Mouse (Mus musculus) adrenal gland, postnatal 36 days (tissue): ENCODE measurements around the gene Tmx4. TPM values are rescaled to one million over a fixed set of nuclear protein-coding genes. Genes with fewer than 3 reads are reported as not detected.
A peak's percentile ranks its signal among the peaks of the same experiment; 100 is the strongest.
"Not testable (repeated sequence)": the region's sequence is repeated elsewhere in the genome, so short reads cannot be mapped to it uniquely, and the experiment has no call there.

Experiments used
- DNase-seq, 2 experiments: peaks; one replicate each; pipeline ENCODE4 v3.0.0; 2021; ENCODE audit warnings: mixed read lengths in 1 of 2
- long read RNA-seq, 2 experiments: library from polyadenylated mRNA; stranded (forward); transcript quantifications; one replicate each; pipeline ENCODE4 v2.0.0; 2021; ENCODE audit warnings: borderline sequencing depth in 2 of 2
- total RNA-seq, 2 experiments: library from RNA; stranded (reverse); gene quantifications; 2 replicates each; pipeline ENCODE4 v1.2.3; 2021

The Tmx4 gene
- 10 to 100 TPM; 34.3 to 42.4 TPM for total RNA-seq
- long read RNA-seq, experiment 1, full-length matches to known transcripts, result 16 of 20 reads
- long read RNA-seq, experiment 1, partial matches to known transcripts, result 0 of 20 reads
- long read RNA-seq, experiment 1, other reads (novel, unspliced or antisense), result 4 of 20 reads
- long read RNA-seq, experiment 2, full-length matches to known transcripts, result 7 of 9 reads
- long read RNA-seq, experiment 2, partial matches to known transcripts, result 0 of 9 reads
- long read RNA-seq, experiment 2, other reads (novel, unspliced or antisense), result 2 of 9 reads

DNA sequence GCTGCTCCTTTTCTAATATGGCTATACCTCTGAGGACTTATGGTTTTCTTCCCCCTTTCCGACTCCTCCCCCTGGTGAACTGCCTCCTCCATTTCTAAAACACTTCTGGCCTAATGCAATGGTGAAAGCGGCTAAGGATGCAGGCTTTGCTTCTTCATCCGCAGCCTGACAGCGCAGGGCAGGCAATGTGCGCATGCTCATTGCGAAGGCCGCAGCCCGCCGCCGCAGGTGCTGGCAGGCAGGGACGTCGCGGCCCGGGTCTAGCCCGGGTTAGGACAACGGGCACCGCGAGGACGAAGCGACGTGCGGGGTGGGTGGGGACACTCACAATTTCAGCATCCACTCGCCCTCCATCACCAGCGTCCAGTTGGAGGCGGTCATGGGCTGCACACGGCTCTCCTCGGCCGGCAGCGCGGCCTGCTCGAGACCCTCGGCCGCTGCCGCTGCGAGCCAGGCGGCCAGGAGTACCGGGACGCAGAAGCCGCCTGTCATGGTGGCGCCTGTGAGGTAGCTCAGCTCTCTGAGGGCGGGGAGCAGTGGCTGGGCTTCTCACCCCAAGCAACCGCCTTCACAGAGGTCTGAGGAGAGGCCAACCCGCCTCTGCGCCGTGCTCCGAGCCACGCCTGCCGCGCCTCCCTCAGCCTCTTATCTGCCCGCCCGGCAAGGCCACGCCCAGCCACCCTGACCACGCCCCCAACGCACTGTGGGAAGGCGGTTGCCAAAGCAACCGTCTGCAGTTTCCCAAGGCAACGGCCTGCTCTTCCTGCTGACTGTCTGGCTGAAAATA is at the start of gene Tmx4:
Gene Tmx4 (minus strand): TSS at position 632 of the 787 bp plus-strand sequence.
- peak; percentile 100 for DNase-seq

DNA sequence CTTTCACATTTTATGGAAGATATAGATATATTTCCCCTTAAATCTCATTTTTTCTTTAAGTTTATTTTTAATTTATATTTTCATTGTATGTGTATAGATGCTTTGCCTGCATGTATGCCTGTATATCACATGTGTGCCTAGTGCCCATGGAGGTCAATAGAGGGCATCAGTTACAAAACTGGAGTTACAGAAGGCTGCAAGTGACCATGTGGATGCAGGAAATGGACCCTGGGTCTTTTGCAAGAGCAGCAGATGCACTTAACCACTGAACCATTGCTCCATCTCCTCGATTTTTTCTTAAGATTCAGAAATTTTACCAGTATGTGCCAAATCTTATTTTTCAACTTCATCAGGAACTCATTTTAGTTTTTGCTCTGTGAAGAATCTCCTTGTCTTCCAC is 48.2 kb upstream of the Tmx4 start:
- no peak for DNase-seq

DNA sequence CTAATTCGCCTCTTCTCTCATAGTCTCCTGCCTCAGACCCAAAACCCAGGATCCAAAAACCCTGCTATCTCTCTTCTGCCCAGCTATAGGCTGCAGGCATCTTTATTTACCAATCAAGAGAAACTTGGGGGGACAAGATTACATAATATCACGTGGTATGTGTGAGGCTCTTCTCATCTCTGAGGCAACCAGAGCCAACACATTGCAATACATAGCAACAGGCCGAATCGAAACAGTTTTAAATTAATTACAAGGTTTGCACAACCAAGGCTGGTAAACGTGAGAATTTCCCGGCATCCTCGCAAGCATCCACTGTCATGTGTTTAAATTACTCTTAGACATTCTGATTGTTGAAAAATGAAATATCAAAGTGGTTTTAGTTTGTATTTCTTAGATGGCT is 47.1 kb upstream of the Tmx4 start:
- DNase-seq, result no peak

DNA sequence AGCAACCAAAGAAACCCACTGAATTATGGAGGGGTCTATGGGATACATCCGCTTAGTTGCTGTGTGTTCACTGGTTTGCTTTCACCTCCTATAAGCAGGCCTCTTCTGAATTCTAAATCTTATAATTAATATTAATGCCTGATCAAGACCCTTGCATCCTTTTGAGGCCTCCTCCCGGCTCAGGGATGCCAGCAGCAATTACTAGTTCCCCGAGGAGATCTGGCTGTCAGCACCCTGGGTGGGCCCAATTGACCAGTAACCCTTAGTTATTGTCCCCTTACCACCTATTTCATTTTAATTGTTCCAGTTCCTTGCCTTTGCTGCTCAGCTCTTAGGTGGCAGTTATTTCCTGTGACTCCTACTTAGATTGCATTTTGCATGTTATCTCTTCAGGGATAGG is 38.4 kb upstream of the Tmx4 start:
- DNase-seq, result no peak

DNA sequence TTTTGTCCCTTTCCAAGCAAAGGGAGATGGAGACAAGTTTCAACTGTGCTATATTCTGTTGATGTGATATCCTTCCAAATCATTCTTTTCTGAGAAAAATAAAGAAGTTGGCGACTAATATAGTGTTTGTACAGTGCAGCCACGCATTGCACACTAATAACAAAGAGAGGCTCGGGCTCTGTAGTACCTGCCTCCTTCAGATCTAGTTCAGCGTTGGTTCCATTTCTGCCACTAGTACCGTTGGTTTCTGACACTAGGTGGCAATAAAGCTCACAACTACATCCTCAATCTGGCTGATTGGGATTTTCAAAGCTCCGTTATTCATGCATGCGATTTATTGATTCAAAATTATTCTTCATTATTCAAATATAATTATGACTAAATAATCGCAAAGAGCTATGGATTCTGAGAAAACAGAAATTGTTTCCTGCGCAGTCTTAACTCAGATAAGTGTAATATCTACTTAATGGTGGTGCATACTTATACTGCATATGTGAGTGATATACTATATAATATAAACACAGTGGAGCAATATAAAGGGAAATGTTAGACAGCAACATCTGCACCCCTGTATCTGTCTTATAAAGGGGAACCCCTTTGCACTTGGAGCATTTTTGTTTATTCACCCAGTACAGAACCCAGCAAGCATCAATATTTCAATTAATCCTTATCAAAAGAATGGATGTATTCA is 37.5 kb upstream of the Tmx4 start:
- DNase-seq, result peak; percentile 5 to 29

DNA sequence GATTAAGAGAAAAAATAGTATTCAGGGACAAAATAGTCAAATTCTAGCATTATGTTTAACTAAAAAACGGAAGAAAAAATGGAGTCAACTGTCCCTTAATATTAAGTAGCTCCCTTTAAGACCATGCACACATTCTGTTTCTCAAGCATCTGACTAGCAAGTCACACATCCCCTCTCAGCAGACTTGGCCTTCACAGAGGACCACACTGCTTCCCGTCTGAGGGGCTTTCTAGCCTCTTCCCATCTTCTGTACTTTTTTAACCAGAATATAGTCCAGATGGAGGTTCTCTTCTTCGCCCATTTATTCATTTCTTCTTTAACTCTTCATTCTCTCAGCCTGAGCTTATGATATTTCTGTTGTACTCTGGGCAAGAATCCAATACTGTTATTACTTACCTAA is 35.6 kb upstream of the Tmx4 start:
- no peak for DNase-seq

DNA sequence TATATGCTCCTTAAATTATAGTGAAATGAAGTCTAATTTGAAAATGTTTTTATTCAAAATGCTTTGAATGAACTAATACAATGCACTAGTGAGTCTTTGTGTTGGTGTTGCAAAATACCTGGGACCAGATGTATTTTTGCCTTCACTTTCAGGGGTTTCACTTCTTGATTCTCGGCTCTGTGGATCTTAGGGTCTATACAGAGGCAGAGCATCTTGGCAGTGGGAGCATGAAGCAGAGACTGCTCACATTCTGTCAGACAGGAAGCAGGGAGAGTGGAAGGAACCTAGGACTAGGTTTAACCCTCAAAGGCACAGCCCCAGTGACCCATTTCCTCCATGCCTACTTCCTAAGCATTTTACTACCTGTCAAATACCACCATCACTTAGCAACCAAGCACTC is 31.5 kb upstream of the Tmx4 start:
- no peak for DNase-seq

DNA sequence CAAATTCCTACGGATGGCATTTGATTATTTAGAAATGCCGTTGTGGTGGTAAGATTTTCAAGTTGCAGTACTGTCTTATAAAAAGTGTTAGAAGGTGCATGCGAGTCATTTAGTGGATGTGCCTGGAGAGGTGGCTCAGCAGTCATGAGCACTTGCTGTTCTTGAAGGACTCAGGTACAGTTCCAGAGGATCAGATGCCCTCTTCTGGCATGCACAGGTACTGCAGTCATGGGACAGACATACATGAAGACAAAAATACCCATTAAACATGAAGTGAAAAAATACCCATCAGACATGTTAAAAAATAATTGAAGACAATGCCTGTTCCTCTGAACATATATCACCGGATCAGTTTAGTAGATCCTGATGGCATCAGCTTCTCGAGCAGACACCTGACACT is 29.7 kb upstream of the Tmx4 start:
- DNase-seq, result peak; percentile 31 to 50

DNA sequence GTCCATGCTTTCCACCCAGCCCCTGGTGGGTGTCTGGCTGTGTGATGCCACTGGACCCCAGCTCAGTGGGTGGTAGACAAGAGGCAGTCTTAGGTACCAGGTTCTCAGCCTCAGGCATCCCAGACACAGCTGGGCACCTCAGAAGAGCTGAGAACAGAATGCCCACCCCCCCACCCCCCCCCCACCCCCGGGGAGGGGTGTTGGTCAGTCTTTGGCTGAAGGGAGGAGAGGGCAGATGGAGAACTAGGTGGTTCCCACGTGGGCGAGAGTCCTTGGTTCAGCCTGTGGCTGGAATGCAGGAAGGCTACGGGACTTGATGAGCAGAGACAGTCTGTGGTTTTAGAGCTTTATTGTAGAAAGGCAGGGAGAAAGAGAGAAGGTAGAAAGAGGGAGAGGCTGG is 12.5 kb upstream of the Tmx4 start:
- DNase-seq, result no peak

DNA sequence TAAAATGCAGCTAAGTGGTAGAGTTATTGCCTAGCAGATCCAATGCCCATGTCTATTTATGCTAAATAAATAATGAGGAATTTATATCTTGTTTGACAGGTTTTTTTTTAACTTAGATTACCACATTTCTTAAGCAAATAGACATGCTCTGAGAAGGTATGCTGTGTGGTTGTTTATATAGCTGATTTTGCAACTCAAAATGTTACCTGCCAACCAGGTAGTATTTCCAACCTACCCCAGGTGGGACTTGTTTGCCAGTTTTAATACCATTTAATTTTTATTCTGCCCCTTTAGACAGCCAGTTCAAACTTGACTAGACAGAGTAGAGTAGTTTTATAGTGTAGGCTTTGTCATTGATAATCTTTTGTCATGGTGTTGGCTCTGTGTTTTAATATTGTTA is 10.7 kb upstream of the Tmx4 start:
- DNase-seq, result no peak

DNA sequence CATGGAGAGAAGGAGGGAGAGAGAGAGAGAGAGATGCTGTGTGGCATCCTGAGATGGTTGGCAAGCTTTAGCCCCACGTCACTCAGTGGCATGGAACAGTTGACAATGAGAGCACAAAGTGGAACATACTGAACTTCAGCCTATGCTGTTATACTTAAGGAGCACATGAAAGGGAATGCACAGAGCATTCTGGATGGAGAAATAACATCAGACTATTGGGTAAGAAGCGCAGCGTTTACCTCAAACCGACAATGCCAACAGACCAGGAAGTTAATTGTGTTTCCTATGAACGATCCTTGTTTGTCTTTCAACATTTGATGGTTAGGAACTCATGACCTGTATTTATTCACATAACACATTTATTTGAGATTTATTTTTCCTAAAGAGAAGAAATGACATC is 8.8 kb upstream of the Tmx4 start:
- no peak for DNase-seq

DNA sequence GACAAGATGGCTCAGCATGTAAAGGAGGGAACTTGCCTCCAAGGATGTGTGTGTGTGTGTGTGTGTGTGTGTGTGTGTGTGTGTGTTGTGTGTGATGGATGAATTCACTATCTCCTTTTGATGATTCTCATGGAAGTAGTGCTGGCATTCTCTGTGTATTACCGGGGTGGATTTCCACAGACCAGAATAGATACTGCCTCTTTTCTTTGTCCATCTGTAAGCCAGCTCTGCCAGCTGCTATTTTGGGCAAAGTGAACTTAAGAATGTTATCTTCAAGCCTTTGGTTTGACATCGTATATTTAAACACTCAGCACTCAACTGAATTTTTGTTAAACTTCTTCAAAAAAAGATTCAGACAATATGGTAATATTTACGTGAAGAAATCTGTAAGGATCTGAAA is 5.1 kb upstream of the Tmx4 start:
- no peak for DNase-seq

DNA sequence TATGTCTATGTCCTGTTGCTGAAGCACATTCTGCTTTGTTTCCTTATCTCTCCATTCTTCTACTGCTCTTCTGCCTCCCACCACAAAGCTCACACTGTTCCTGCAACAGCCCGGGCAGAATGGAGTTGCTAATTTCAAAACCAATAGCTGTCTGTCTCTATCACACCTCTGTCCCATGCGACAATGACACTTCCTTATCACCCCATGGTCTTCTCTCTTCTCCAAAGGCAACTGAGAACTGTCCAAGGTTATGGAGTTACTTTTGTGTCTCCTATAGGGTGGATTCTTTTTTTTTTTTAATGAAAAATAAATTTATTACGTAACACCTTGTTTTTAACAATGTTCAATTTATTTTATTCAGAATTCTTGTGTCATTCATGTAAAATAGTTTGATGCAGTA is 1.8 kb upstream of the Tmx4 start:
- no peak for DNase-seq

DNA sequence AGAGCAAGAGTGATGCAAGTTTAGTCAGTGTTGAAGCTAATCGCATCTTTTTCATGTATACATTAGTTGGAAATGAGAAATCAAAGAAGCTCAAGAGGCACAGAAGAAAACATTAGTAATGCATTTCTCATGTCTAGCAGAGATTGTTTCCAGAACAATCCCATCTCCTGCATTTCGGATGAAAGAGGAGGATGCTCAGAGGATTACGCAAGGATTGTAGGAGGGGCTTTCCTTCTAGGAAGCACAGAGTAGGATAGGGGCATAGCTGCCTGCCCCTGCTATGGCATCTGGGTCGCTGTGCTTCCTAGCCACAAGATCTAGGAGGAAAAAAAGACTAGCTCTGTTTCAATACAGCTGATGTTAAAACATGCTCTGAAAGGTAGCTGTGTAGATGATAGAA is 1.2 kb upstream of the Tmx4 start:
- no peak for DNase-seq

DNA sequence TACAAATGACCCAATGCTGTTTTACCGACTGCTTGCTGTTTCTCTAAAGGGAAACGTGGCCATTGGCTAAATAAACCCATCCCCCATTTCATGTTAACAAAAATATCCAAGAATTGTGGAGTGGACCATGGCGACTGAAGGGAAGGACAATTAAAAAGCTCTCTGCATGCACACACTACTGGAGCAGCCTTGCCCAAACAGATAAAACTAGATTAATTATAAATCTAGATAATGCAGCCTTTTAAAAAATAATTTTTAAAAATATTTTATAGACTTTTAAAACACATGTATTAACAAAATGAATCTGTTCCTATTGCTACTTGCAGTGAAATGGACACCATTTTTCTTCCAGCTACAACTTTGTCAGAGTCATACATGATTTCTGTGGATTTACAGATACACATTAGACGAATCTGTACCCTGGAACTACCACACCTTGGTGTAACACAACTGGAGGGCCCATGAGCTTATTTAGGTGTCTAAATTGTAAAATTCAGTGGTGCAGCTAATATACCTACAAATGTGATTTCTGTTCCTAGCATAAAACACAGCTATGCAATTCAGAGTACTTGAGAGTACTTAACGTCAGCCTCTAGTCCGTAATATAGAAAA is 462 bp upstream of the Tmx4 start:
- DNase-seq, result no peak

DNA sequence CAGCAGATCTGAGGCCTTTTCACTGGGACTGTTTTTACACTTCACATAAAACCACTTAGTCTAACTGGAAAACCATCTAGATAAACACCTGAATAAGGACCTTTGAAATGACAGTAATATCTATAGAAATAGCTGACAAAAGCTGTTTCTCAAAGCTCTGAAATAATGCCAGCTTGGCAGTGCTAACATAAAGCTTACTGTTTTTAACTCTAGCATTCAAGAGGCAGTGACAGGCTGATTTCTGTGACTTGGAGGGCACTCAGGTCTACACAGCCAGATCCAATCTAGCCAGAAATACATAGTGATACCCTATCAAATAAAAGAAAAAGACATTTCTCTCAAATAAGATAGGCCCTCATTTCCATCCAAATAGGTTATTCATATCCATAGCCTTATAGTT is 1.6 kb downstream of the Tmx4 start:
- DNase-seq, result no peak

DNA sequence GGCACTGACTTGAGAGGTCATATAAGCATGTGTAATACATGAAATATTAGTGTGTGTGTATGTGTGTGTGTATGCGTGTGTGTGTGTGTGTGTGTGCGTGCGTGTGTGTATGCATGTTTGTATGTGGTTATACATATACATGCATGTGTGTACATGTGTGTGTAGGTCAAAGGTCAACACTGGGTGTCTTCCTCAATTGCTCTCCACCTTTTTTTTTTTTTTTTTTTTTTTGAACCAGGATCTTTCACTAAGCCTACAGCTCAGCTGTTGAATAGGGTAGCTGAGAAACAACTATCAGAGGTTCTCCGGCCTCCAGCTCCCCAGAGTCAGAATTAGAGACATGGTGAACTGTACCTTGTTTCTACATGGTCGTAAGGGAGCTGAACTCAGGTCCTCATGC is 2.6 kb downstream of the Tmx4 start:
- no peak for DNase-seq

DNA sequence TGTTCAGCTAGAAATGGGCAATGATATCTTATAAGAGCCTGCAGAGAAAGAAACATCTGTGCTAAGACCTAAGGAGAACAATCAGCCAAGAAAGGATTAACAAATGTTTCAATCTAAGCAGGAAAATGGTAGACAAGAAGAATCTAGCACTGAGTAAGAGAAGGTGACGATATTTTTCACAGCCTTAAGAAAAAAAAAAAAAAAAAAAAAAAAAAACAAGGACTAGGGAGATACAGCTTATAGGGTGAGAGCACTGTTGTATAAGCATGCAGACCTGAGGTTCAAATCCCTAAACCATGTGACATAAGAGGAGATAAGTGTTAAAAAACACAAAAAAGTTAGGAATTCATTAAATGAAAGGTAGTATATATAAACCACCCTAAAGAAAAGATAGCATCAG is 3.5 kb downstream of the Tmx4 start:
- no peak for DNase-seq

DNA sequence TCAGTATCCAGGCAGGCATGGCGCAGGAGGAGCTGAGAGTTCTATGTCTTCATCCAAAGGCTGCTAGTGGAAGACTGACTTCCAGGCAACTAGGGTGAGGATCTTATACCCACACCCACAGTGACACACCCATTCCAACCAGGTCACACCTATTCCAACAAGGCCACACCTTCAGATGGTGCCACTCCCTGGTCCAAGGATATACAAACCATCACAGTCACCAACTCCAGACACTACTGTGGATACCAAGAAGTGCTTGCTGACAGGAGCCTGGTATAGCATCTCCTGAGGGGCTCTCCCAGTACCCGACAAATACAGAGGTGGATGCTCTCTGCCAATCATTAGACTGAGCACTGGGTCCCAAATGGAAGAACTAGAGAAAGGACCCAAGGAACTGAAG is 15.4 kb downstream of the Tmx4 start:
- not testable (repeated sequence) for DNase-seq

DNA sequence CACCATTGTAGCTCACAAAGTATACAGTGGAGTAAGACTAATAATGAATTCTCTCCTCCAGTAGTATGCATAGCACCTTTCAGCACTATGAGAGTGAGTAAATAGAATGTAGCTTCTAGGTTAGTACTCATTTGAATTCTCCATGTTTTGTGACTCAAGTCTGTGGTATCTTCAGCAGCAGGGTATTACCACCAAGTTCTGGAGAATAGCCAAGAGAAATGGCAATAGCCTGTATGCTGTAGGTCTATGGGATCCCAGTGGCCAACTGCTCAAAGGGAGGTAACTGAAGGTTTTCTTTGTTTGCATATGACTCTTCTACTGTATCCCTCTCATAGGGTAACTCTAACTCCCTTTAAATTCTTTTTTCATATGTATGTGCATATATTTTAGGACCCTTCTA is 39.0 kb downstream of the Tmx4 start:
- no peak for DNase-seq

DNA sequence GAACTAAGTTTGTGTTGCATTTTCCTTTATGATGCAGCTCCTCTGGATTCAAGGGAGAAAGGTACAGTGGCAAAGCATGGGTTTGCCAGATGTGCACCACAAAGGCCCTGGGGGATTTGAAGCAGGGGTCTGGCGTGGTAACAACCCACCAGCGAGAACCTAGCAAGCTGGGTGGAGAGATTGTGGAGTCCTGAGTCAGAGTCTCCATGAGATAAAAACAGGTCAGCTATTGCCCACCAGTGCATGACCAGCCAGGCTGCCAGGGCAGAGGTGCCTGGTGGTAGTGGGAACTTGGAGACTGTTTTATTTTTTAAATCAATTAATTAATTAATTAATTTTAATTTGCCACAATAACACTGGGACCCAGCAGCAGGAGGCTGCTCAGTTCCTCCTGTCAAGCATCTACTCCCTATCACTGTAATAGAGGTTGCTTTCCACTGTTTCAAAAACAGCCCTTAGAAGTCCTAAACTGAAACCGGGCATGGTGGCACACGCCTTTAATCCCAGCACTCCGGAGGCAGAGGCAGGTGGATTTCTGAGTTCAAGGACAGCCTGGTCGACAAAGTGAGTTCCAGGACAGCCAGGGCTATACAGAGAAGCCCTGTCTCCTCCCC is 52.8 kb downstream of the Tmx4 start:
- DNase-seq, result no peak

DNA sequence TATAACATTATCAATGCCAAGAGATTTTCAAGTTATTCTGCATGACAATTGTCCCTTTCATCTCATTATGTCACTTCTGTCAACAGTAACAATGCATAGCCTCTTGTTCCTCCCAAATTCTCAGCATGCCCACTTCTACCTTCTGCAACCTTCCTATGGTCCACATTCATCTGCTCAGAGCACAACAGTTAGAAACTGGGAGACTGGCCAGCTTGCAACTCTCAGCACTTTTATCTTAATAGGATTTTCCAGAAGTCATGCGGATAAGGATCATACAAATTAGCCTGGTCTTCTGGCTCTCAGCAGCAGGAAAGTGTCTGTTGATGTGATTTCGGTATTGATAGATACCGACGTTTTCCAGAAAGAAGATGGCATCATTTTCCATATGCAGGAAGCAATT is 58.7 kb downstream of the Tmx4 start:
- DNase-seq, result no peak

DNA sequence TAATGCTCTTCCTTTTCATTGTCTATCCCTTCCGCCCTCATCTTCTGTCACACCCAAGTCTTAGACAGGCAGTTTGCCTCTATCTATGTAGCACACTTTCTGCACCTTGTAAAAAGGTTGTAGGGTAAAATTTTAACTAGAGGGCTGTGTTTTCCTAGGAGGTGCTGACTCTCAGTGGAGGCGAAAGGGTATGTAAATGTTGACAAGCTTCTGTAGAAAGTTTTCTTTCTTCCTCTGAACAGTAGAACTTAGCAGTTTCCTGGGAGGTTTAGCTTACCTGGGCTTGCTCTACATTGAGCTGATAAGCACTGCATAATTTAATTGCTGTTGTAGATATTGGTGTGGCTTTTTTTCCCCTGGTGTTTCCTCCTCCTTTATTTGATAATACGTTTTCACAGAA is 84.5 kb downstream of the Tmx4 start:
- no peak for DNase-seq
